Mouse (Mus musculus) heart, postnatal 0 days (tissue): ENCODE results near the gene Adamtsl2. TPM values are rescaled to one million over a fixed set of nuclear protein-coding genes. Genes with fewer than 3 reads are reported as not detected.
A peak's percentile ranks its signal among the peaks of the same experiment; 100 is the strongest.

ENCODE experiments used
- ATAC-seq: fragments of 200-750 bp; cut with Nextera tagmentation; 2 replicates; pipeline ENCODE4 v1.8.0; 2017; ENCODE audit warnings: low read depth, moderate number of reproducible peaks, moderate library complexity; ENCODE audit not compliant: insufficient read depth
- DNase-seq: peaks from one replicate; pipeline ENCODE4 v3.0.0-alpha.2; 2016; ENCODE audit warnings: low spot score
- H3K27ac ChIP-seq: fragments of 300-500 bp; sonication (generic); 2 replicates; pipeline ENCODE4 v1.5.1; 2014; ENCODE audit warnings: low read depth, mild to moderate bottlenecking
- H3K27me3 ChIP-seq: fragments of 300-500 bp; sonication (generic); 2 replicates; pipeline ENCODE4 v1.6.1; 2014; ENCODE audit warnings: low read length, mixed read lengths; ENCODE audit not compliant: control insufficient read depth, insufficient read depth
- H3K36me3 ChIP-seq: fragments of 300-500 bp; sonication (generic); replicated peaks from 2 replicates; pipeline ENCODE4 v1.6.1; 2014; ENCODE audit warnings: low read length, mixed read lengths; ENCODE audit not compliant: control insufficient read depth, insufficient read depth
- H3K4me1 ChIP-seq: fragments of 300-500 bp; sonication (generic); 2 replicates; pipeline ENCODE4 v1.6.1; 2014; ENCODE audit warnings: antibody characterized with exemption; ENCODE audit not compliant: control insufficient read depth, insufficient read depth
- H3K4me2 ChIP-seq: fragments of 300-500 bp; sonication (generic); 2 replicates; pipeline ENCODE4 v1.6.1; 2014; ENCODE audit warnings: low read depth, mild to moderate bottlenecking, low read length, moderate library complexity
- H3K4me3 ChIP-seq: fragments of 300-500 bp; sonication (generic); 2 replicates; pipeline ENCODE4 v1.5.1; 2014; ENCODE audit warnings: low read depth, low read length
- H3K9ac ChIP-seq: fragments of 300-500 bp; sonication (generic); replicated peaks from 2 replicates; pipeline ENCODE4 v1.6.1; 2014; ENCODE audit warnings: low read depth, low read length, mixed read lengths
- H3K9me3 ChIP-seq: fragments of 300-500 bp; sonication (generic); replicated peaks from 2 replicates; pipeline ENCODE4 v1.6.1; 2016; ENCODE audit warnings: low read length; ENCODE audit not compliant: control insufficient read depth
- CTCF ChIP-seq: IDR thresholded peaks from 2 replicates; pipeline ENCODE4 v1.5.1; 2016; ENCODE audit warnings: antibody characterized with exemption, control low read depth, low read depth
- EP300 ChIP-seq: IDR thresholded peaks from 2 replicates; pipeline ENCODE4 v1.6.1; 2016; ENCODE audit warnings: antibody characterized with exemption, low read depth
- WGBS: fragments of 180-500 bp; shearing (Covaris S2); extraction: QIAGEN DNeasy Blood & Tissue Kit; methylation state at CpG from one replicate; pipeline ENCODE4 v1.1.7; 2014; 5-methylcytosine and 5-hydroxymethylcytosine counted together
- polyA plus RNA-seq: library from polyadenylated mRNA; unstranded; fragments of >200 nt; fragmentation: Nextera tagmentation; extraction: Ambion mirVana; gene quantifications from 2 replicates; pipeline ENCODE4 v1.2.1, GENCODE M21; 2015
- total RNA-seq: library from RNA; depleted of rRNA; stranded (reverse); fragments of >200 nt; gene quantifications from 2 replicates; pipeline ENCODE4 v1.2.3, GENCODE M21; 2014; ENCODE audit warnings: low replicate concordance

Adamtsl2 gene
- total and polyA plus RNA-seq, 2 experiments from 2014 or later: 7.2 to 21.9 TPM

DNA sequence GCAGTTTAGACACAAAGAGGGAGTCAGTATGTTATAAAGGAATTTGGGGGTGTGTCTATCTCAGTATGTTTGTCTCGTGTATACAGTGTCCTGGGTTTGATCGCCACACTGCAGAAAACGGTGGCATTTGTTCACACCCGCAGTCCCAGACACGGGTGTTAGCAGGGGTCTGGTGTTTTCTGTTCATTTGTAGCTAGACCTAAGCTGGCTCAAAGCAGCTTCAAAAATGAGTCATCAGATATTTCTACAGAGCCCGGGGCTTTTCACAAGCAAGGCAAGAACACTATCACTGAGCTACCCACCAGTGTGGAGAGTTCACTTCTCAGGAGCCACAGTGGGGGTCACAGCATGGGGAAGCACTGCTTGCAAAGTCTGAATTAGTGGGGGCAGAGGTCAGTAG is 29.8 kb upstream of the Adamtsl2 start:
- Histone ChIP-seq H3K4me2 (no peak overlapping the region), H3K27me3 (no peaks in the 10 kb centered on the region), H3K36me3 (no peaks in the 10 kb centered on the region), H3K9me3 (no peaks in the 10 kb centered on the region), H3K27ac (no peak overlapping the region), H3K9ac (no peak overlapping the region), H3K4me1 (no peaks in the 10 kb centered on the region), H3K4me3 (no peak overlapping the region)
- 54% methylated on average over 6 of the region's 6 CpGs for WGBS
- ATAC-seq: no peak
- no peak for DNase-seq
- TF ChIP-seq CTCF (no peak), EP300 (no peak)

DNA sequence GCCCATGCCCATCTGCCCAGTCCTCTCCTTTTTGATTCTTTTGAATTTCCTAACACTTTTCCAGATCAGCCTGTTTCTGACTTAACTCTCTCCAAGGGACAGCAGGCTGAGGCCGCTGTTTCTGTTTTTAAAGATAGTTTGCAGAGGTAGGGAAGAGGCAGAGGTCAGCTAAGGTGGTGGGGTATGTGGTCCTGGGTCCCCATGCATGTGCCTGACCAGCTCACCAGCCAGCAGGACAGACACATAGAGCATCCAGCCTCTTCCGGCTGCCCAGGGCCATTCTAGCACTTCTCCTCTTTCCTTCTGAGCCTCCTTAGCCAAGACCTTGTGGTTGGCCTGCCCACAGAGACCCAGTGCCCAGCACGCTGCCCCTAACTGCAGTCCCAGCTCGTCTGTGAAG is 20.9 kb upstream of the Adamtsl2 start:
- Histone ChIP-seq H3K4me3 (no peak overlapping the region), H3K36me3 (no peaks in the 10 kb centered on the region), H3K4me1 (peaks cover 13% of the 10 kb centered on the region; the same call in 1 of the 2 replicates), H3K4me2 (no peak overlapping the region), H3K27ac (no peak overlapping the region), H3K9ac (peak overlapping the region; percentile 18; the same call in 1 of the 2 replicates), H3K9me3 (no peaks in the 10 kb centered on the region), H3K27me3 (no peaks in the 10 kb centered on the region)
- no peak for TF ChIP-seq CTCF
- TF ChIP-seq EP300: no peak
- DNase-seq: no peak
- WGBS: 65% methylated on average over 4 of the region's 4 CpGs
- no peak for ATAC-seq

DNA sequence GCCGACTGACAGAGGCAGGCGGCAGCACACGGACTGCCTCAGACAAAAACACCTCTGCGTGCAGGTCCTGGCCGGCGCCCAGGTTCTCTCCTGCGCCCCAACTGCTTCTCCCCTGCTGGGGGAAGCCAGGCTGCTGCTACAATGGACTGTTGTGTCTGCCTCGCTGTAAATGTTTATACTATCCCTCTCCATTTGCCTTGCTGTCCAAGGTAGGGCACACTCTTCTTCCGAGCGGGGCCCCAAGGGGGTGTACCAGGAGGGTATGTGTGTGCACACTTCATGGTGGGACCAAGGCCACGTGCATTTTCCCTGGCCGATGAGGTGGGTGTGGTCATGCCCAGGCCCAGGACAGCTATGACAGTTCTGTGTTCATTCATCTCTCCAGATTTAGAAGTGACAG is 20.4 kb upstream of the Adamtsl2 start:
- ATAC-seq: no peak
- H3K9ac ChIP-seq: peak overlapping the region; percentile 18; the same call in 1 of the 2 replicates
- TF ChIP-seq EP300: no peak
- TF ChIP-seq CTCF: no peak

DNA sequence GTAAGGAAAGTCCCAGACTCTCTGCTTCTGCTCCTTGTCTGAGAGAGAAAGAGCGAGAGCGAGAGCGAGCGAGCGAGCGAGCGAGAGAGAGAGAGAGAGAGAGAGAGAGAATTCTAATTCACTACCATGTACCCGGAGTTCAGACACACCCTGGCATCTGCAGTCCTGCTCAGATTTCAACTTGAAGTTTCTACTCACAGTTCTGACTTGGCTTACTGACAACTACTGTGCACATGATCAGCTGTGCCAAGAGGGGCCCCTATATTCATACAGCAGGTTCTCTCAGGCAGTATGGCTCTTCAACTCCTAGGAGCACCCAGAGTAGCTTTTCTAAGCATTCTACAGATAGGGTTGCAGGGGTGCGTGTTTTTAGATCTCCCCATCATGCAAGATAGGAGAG is 20.0 kb upstream of the Adamtsl2 start:
- Histone ChIP-seq H3K27ac (no peak overlapping the region), H3K9ac (no peak overlapping the region), H3K27me3 (no peaks in the 10 kb centered on the region), H3K4me2 (no peak overlapping the region), H3K36me3 (no peaks in the 10 kb centered on the region), H3K4me3 (no peak overlapping the region), H3K4me1 (peaks cover 13% of the 10 kb centered on the region; the same call in 1 of the 2 replicates), H3K9me3 (no peaks in the 10 kb centered on the region)
- no peak for DNase-seq
- no peak for TF ChIP-seq CTCF
- no peak for TF ChIP-seq EP300
- 71% methylated on average over 9 of the region's 9 CpGs for WGBS
- no peak; the same call in 1 of the 2 replicates for ATAC-seq

More for the DNA sequence above, 20.4 kb upstream of the Adamtsl2 start:
- H3K27ac ChIP-seq: no peak overlapping the region
- 54% methylated on average over 12 of the region's 12 CpGs for WGBS
- no peaks in the 10 kb centered on the region for H3K36me3 ChIP-seq
- peaks cover 13% of the 10 kb centered on the region; the same call in 1 of the 2 replicates for H3K4me1 ChIP-seq
- no peaks in the 10 kb centered on the region for H3K27me3 ChIP-seq
- H3K4me2 ChIP-seq: no peak overlapping the region
- no peaks in the 10 kb centered on the region for H3K9me3 ChIP-seq
- H3K4me3 ChIP-seq: no peak overlapping the region
- no peak for DNase-seq

DNA sequence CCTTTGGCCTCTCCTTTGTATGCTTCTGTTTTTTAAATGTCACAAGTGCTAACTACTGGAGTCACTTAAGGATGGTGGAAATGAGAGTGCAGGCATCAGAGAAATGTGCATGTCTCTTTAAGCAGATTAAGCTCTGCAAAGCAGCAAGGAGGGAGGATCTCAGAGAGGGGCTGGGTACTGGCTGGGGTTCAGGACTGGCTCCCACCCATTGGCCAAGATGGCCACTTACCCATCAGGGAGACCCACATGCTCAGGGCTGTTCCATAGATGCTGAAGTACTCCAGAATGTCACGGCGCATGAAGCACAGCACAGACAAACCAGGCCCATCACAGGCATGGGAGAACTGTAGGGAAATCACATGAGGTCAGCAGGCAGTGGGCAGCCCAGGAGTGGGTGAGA is 12.1 kb upstream of the Adamtsl2 start:
- H3K4me2 ChIP-seq: no peak overlapping the region
- ATAC-seq (no peak), DNase-seq (no peak)
- H3K9me3 ChIP-seq: no peaks in the 10 kb centered on the region
- no peaks in the 10 kb centered on the region for H3K27me3 ChIP-seq
- H3K9ac ChIP-seq: no peak overlapping the region
- H3K4me1 ChIP-seq: peaks cover 17% of the 10 kb centered on the region
- 85% methylated on average over 2 of the region's 2 CpGs for WGBS
- H3K36me3 ChIP-seq: no peaks in the 10 kb centered on the region
- TF ChIP-seq EP300 (no peak), CTCF (no peak)
- H3K4me3 ChIP-seq: no peak overlapping the region
- no peak overlapping the region for H3K27ac ChIP-seq

DNA sequence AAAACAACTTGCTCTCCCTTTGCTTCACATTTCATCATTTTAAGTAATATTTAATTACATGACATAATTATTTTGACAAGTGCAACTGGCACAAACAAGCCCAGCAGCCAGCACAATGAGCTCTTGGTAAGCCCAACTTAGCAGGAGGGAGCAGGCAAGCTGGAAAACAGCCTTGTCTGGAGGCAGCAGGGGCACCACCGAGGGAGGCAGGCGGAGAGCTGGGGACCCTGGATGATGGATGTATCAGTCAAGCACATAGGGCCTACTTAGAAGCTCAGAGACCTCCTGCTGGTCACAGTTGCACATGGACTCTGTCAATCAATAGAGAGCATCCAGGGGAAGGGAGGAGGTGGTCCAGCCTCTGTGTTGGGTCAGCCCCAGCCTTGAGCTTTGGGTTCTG is 11.2 kb upstream of the Adamtsl2 start:
- Histone ChIP-seq H3K27me3 (no peaks in the 10 kb centered on the region), H3K4me2 (no peak overlapping the region), H3K4me3 (no peak overlapping the region), H3K27ac (no peak overlapping the region), H3K9me3 (no peaks in the 10 kb centered on the region), H3K9ac (no peak overlapping the region), H3K36me3 (no peaks in the 10 kb centered on the region), H3K4me1 (peaks cover 17% of the 10 kb centered on the region)
- WGBS: 53% methylated on average over 2 of the region's 2 CpGs
- TF ChIP-seq EP300: no peak
- TF ChIP-seq CTCF: no peak
- no peak for ATAC-seq
- no peak for DNase-seq
